Mouse (Mus musculus) neural tube, embryonic 12.5 days (tissue): ENCODE measurements around the gene Hist2h2ab. TPM values are rescaled to one million over a fixed set of nuclear protein-coding genes. Genes with fewer than 3 reads are reported as not detected.

Source experiments
- ATAC-seq: fragments of 200-750 bp; cut with Nextera tagmentation; 2 replicates; pipeline ENCODE4 v1.8.0; 2017; ENCODE audit warnings: low read depth, mild to moderate bottlenecking, moderate TSS enrichment, moderate library complexity; ENCODE audit not compliant: low FRiP score
- H3K27ac ChIP-seq: fragments of 300-500 bp; sonication (generic); 2 replicates; pipeline ENCODE4 v1.5.1; 2016
- H3K27me3 ChIP-seq: fragments of 300-500 bp; sonication (generic); replicated peaks from 2 replicates; pipeline ENCODE4 v1.6.1; 2016; ENCODE audit warnings: mild to moderate bottlenecking
- H3K36me3 ChIP-seq: fragments of 300-500 bp; sonication (generic); 2 replicates; pipeline ENCODE4 v1.6.1; 2016; ENCODE audit warnings: mild to moderate bottlenecking
- H3K4me1 ChIP-seq: fragments of 300-500 bp; sonication (generic); 2 replicates; pipeline ENCODE4 v1.6.1; 2016
- H3K4me2 ChIP-seq: fragments of 300-500 bp; sonication (generic); replicated peaks from 2 replicates; pipeline ENCODE4 v1.6.1; 2016; ENCODE audit warnings: mild to moderate bottlenecking
- H3K4me3 ChIP-seq: fragments of 300-500 bp; sonication (generic); 2 replicates; pipeline ENCODE4 v1.5.1; 2016
- H3K9ac ChIP-seq: fragments of 300-500 bp; sonication (generic); 2 replicates; pipeline ENCODE4 v1.6.1; 2016; ENCODE audit warnings: mild to moderate bottlenecking
- H3K9me3 ChIP-seq: fragments of 300-500 bp; sonication (generic); 2 replicates; pipeline ENCODE4 v1.6.1; 2016; ENCODE audit warnings: mild to moderate bottlenecking
- WGBS: fragments of 180-500 bp; shearing (Covaris S2); methylation state at CpG from one replicate; pipeline ENCODE4 v1.1.7; 2016; 5-methylcytosine and 5-hydroxymethylcytosine counted together
- polyA plus RNA-seq: library from polyadenylated mRNA; unstranded; fragments of >200 nt; fragmentation: Nextera tagmentation; extraction: Ambion mirVana; gene quantifications from 2 replicates; pipeline ENCODE4 v1.2.1, GENCODE M21; 2016

Gene Hist2h2ab
- polyA plus RNA-seq, 1 experiment from 2014 or later = 1.7 TPM

DNA sequence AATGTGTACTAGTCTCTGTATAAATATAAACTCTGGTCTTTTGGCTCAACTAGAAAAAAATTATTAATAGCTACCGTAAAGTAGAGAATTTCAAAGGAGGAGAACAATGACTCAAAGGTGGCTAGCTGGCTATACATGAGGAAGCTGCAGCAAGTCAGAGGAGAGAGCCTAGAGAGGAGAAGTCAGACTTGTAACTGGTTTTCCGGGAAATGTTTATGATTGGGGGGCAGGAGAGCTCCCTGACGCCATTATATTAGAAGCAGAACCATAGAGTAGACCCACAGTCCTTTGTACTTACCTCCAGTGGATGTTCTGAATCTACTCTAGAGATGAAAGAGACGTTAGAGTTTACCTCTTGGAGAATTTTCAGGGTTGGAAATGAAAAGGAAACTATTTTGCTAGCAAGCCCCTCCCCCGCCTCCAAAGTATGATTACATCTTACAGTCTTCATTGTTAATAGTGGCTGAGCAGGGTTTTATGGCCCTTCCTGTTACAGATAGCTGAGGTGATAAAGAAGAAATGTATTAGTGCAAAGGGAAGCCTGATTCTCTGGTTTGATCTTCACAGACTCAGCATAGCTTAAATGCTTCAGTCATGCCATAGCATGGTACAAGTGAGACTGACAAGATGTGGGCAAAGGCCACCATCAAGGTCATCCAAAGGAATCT lies 36.4 kb downstream of the Hist2h2ab start:
- 80% methylated on average over 5 of the region's 5 CpGs for WGBS
- ATAC-seq = no peak
- Histone ChIP-seq H3K9me3 (no peaks in the 10 kb centered on the region), H3K27me3 (no peaks in the 10 kb centered on the region), H3K9ac (no peak overlapping the region), H3K4me3 (no peak overlapping the region), H3K36me3 (no peaks in the 10 kb centered on the region), H3K4me2 (no peak overlapping the region), H3K4me1 (no peaks in the 10 kb centered on the region), H3K27ac (no peak overlapping the region)

DNA sequence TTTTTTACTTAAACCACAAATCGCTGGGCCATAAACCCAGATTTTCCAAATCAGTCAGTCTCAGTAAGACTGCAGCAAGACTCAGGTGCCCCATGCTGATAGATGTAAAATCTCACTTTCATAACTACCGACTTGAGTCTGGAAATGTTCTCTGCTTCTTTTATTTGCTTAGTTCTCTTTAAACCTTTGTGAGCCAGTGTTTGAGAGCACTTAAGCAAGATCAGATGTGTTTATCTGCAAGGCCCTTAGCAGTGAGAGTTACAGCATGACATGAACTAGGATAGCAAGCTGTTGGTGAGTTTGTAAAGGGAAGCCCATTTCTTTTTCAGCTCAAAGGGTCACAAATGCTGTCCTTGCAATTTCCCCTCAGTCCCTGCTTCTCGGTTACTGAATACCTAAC lies 37.5 kb downstream of the Hist2h2ab start:
- H3K27me3 ChIP-seq = no peaks in the 10 kb centered on the region
- no peak overlapping the region for H3K4me3 ChIP-seq
- no peak overlapping the region for H3K27ac ChIP-seq
- WGBS = 84% methylated on average over 3 of the region's 3 CpGs
- no peak overlapping the region for H3K9ac ChIP-seq
- ATAC-seq = no peak
- H3K4me1 ChIP-seq = peaks cover 7% of the 10 kb centered on the region; the same call in 1 of the 2 replicates
- no peaks in the 10 kb centered on the region for H3K9me3 ChIP-seq
- H3K4me2 ChIP-seq = no peak overlapping the region
- no peaks in the 10 kb centered on the region for H3K36me3 ChIP-seq

DNA sequence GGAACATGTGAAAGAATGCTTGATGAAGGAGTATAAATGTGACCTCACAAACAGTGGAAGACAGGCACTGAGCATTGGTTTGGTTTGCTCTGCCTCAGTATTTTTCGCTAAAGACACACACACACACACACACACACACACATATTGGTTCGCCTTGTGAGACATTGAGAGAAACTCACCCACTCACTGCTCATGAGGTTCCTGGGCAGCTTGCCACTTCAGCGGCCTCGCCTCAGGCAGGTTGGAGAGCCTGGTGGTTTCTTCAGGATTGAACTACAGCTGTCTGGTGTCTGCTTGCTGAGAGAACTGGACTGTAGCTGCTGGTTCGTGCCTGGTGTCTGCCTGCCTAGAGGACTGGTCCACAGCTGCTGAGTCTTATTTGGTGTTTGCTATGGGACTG lies 40.6 kb downstream of the Hist2h2ab start:
- Histone ChIP-seq H3K9me3 (no peaks in the 10 kb centered on the region), H3K4me2 (no peak overlapping the region), H3K4me1 (peaks cover 20% of the 10 kb centered on the region), H3K4me3 (no peak overlapping the region), H3K27ac (no peak overlapping the region), H3K27me3 (no peaks in the 10 kb centered on the region), H3K36me3 (no peaks in the 10 kb centered on the region), H3K9ac (no peak overlapping the region)
- 87% methylated on average over 5 of the region's 5 CpGs for whole genome bisulfite sequencing
- ATAC-seq = no peak

DNA sequence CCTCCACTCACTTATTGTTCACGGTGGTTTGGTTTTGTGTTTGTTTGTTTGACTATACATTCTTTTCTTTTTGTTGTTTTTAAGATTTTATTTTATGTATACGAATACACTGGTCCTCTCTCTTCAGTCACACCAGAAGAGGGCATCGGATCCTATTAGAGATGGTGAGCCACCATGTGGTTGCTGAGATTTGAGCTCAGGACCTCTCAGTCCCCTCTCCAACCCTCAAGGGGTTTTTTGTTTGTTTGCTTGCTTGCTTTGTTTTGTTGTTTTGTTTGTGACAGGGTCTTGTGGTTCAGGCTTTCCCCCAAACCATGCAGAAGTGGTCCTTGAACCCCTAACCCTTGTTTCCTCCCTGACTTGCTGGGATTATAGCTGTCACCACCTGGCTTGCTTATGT lies 42.0 kb downstream of the Hist2h2ab start:
- Histone ChIP-seq H3K9me3 (no peaks in the 10 kb centered on the region), H3K27me3 (no peaks in the 10 kb centered on the region), H3K27ac (peak overlapping the region; percentile 92), H3K4me3 (peak overlapping the region; percentile 50; the same call in 1 of the 2 replicates), H3K9ac (peak overlapping the region; percentile 84; the same call in 1 of the 2 replicates), H3K36me3 (no peaks in the 10 kb centered on the region), H3K4me2 (peak overlapping the region; percentile 78), H3K4me1 (peaks cover 20% of the 10 kb centered on the region)
- ATAC-seq = no peak
- 71% methylated on average over 3 of the region's 3 CpGs for WGBS

DNA sequence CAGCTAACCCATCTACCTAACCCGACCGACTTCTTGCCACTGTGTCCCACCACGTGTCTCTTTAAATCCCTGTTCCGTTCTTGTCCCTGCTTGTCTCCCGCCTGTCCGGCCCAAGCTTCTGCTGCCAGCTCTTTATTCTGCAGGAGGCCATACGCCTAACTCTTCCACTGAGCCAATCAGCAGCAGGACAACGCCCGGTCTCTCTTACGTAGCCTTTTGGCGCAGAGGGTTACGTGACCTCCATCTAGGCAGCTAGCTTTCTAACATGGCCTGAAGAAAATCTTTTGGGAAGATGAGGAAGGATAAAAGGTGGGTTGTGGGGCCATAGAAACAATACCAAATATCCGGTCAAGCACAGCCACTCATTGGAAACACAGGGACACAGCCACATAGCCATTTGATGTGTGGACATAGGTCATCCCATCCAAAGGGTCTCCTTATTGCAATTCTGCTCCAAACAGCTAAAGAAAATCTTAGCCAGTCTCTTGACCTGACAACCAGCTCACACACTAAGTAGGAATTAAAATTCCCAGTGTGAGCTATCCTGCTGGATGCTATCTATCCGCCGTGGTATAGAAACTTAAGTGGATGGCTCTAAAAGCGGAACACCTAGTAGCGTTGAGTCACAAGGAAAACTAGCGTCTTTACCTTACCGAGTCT lies 42.7 kb downstream of the Hist2h2ab start:
- Histone ChIP-seq H3K27me3 (no peaks in the 10 kb centered on the region), H3K4me1 (peaks cover 20% of the 10 kb centered on the region), H3K9ac (peak overlapping the region; percentile 84), H3K36me3 (no peaks in the 10 kb centered on the region), H3K4me2 (peak overlapping the region; percentile 78), H3K27ac (peak overlapping the region; percentile 92), H3K4me3 (peak overlapping the region; percentile 50), H3K9me3 (no peaks in the 10 kb centered on the region)
- peak; percentile 83 for ATAC-seq
- WGBS = 1% methylated on average over 19 of the region's 19 CpGs

DNA sequence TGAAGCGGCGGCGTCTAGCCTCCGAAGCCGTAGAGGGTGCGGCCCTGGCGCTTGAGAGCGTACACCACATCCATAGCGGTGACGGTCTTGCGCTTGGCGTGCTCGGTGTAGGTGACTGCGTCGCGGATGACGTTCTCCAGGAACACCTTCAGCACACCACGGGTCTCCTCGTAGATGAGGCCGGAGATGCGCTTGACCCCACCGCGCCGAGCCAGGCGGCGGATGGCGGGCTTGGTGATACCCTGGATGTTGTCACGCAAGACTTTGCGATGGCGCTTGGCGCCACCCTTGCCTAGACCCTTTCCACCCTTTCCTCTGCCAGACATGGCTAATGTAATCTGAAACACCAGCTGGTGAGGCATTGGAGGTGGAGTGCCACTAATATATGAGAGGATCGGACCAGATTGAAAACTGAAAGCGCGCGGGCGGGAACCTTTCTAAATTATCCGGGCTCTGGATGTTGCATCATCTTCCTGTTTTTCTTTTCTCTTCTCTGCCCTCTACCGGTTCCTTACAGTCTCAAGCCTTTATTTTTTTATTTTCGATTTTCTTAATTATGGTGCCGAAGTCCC lies 43.4 kb downstream of the Hist2h2ab start, which contains the start of gene Hist2h4:
TSS of gene Hist2h4 (minus strand) at position 333 of the 572 bp plus-strand sequence.
- under 1% methylated on average over 40 of the region's 40 CpGs for WGBS

DNA sequence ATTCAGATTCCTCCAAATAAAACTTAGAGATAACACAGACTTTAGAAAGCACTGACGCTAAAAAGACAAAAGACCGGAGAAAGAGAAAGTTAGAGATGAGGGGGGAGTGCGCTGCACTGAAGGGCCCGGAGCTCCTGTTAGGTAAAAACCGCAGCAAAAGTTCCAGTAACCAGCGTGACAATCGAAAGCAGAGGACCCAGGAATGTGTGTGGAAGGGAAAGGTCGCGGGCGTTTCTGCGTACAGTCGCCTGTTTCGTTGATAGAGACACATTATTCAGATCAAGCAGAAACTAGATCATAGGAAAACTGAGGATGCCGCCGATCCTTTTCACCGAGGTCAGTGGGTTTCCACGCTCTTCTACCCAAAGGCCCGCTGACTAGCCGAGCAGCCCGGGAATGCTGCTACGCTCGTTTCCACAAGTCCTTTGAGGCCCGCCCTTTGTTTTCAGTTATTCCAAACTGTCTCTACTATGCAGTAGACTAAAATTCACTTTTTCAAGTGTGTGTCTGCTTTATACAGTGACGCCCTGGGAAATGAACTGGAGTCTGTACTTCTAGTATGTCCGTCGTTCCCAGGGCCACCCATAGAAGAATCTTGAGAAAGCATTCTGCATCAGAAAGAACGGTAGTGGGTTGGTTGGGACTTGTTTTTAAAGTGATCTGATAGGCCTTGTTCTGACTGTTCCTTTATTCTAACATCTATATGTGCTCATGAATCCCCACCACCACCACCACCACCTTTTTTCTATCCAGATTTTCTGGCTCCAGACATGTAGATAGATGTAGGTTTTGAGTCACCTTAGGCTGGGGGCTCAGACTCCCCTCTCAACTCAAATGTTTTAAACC lies 44.1 kb downstream of the Hist2h2ab start:
- Histone ChIP-seq H3K4me1 (peaks cover 28% of the 10 kb centered on the region), H3K27me3 (no peaks in the 10 kb centered on the region), H3K9ac (peak overlapping the region; percentile 84), H3K36me3 (no peaks in the 10 kb centered on the region), H3K4me3 (peak overlapping the region; percentile 50), H3K4me2 (peak overlapping the region; percentile 78), H3K9me3 (no peaks in the 10 kb centered on the region), H3K27ac (peak overlapping the region; percentile 81)
- 6% methylated on average over 27 of the region's 27 CpGs for WGBS
- peak; percentile 49; the same call in 1 of the 2 replicates for ATAC-seq

More for the DNA sequence above, 43.4 kb downstream of the Hist2h2ab start, which contains the start of gene Hist2h4:
- peak within 1 kb of the TSS; percentile 78 for H3K4me2 ChIP-seq
- no peaks in the 10 kb centered on the region for H3K9me3 ChIP-seq
- peak within 1 kb of the TSS; percentile 50 for H3K4me3 ChIP-seq
- H3K9ac ChIP-seq = peak within 1 kb of the TSS; percentile 84
- H3K4me1 ChIP-seq = peaks cover 26% of the 10 kb centered on the region
- no peaks in the 10 kb centered on the region for H3K36me3 ChIP-seq
- no peaks in the 10 kb centered on the region for H3K27me3 ChIP-seq
- peak; percentile 72 for ATAC-seq
- peak within 1 kb of the TSS; percentile 92 for H3K27ac ChIP-seq

DNA sequence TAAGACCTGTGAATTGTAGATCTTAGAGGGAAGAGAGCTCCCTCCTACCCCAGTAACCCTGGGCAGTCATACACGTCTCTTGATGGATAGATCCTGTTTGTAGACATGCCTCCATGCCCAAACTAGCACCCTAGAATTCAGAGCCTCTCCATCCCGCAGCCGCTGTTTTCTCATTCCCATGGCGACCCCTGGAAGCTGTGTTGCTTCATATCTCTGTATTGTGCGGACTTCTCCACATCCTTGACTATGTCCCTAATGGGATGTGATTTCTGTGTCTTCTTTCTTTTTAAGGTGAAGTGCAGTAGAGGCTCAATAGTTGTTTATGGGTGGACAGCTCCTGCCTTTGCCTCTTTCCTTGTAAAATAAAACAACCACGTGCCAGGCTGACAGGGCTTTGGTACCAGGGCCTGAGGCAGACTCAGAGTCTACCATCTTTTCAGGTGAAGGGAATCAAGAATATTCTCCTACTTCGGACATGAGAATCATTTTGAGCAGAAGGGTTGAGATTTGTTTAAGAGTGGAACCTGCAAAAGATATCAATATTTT lies 44.8 kb downstream of the Hist2h2ab start:
- Histone ChIP-seq H3K36me3 (no peaks in the 10 kb centered on the region), H3K9ac (no peak overlapping the region), H3K9me3 (no peaks in the 10 kb centered on the region), H3K4me2 (peak overlapping the region; percentile 78), H3K27me3 (no peaks in the 10 kb centered on the region), H3K4me1 (peaks cover 28% of the 10 kb centered on the region), H3K27ac (no peak overlapping the region), H3K4me3 (no peak overlapping the region)
- 75% methylated on average over 7 of the region's 7 CpGs for WGBS
- no peak for ATAC-seq

DNA sequence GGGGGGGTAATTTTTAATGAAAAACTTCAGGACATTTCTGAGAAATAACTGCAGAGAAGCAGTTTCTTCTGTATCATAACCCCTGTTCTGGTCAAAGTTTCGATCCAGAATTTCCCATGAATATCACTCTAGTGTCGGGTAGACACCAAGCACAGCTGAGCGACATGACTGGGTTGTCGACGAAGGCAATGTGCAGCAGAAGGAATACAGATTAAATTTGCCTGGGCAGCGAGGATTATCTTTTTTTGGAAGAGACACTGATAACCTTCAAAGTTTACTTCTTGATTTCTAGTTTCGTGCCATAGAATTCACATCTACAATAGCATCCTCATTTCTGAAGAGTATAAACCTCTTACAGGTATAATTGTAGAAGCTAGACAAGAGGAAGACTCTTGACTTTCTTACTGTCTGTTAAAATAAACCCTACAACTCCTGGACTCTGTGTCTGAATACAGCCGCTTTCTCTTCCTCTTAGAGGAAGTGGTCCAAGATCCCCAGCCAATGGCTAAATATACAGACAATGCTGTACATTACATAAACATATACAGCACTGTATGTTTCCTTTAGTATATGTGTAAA lies 46.6 kb downstream of the Hist2h2ab start:
- no peaks in the 10 kb centered on the region for H3K27me3 ChIP-seq
- H3K9me3 ChIP-seq = no peaks in the 10 kb centered on the region
- no peaks in the 10 kb centered on the region for H3K36me3 ChIP-seq
- no peak overlapping the region for H3K27ac ChIP-seq
- H3K4me3 ChIP-seq = no peak overlapping the region
- 87% methylated on average over 8 of the region's 8 CpGs for WGBS
- ATAC-seq = no peak
- H3K4me2 ChIP-seq = no peak overlapping the region
- no peak overlapping the region for H3K9ac ChIP-seq
- H3K4me1 ChIP-seq = peaks cover 28% of the 10 kb centered on the region

DNA sequence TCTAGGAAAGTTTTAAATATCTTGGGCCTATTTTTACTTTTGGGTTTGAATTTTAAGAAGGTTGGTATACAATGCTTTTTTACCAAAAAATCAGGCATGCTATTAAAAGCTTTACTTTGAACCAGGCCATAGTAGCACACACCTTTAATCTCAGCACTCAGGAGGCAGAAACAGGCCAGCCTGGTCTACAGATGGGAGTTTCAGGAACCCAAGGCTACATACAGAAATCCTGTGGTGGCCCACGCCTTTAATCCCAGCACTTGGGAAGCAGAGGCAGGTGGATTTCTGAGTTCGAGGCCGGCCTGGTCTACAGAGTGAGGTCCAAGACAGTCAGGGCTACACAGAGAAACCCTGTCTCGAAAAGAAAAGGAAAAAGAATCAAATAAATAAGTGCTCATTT lies 47.9 kb downstream of the Hist2h2ab start:
- Histone ChIP-seq H3K36me3 (no peaks in the 10 kb centered on the region), H3K27me3 (no peaks in the 10 kb centered on the region), H3K4me3 (no peak overlapping the region), H3K27ac (no peak overlapping the region), H3K4me1 (peaks cover 18% of the 10 kb centered on the region), H3K4me2 (peak overlapping the region; percentile 52), H3K9ac (no peak overlapping the region), H3K9me3 (no peaks in the 10 kb centered on the region)
- ATAC-seq = no peak
- WGBS = 85% methylated on average over 4 of the region's 4 CpGs

DNA sequence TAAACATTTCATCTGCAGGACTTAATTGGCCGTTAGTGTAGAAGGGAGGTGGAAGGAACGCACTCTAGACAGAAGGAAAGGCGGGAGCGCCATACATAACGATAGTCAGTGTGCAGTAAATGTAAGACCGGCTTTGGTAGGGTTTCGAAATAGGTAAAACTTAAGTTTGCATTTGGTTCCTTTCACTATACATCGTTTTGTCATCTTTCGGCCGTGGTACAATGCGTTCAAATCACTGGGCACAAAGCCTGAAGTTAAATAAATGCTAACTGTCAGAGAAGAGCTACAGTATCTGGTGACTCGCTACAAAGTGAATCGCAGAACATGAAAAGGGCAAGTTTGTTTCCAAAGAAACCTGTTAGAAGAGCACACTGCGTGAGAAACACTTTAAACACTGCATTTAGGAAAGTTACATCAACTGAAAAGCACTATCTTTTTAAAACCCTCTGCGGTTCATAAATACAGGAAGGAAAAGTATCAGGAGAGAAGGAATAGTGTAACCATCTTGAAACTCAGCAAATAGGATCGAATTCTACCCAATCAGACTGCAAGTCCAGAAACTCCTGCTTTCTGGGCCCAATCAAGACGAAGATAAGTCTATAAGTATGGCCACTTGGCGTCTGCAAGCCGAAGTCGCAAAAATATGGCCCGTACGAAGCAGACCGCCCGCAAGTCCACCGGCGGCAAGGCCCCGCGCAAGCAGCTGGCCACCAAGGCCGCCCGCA lies 48.5 kb downstream of the Hist2h2ab start, which contains the start of gene Hist2h3b:
TSS of gene Hist2h3b (plus strand) at position 604 of the 725 bp plus-strand sequence.
- Histone ChIP-seq H3K4me2 (peak within 1 kb of the TSS; percentile 74), H3K27me3 (no peaks in the 10 kb centered on the region), H3K4me3 (peak within 1 kb of the TSS; percentile 49), H3K27ac (peak within 1 kb of the TSS; percentile 87), H3K36me3 (no peaks in the 10 kb centered on the region), H3K9ac (peak within 1 kb of the TSS; percentile 68), H3K9me3 (no peaks in the 10 kb centered on the region), H3K4me1 (peaks cover 18% of the 10 kb centered on the region)
- WGBS = 20% methylated on average over 30 of the region's 30 CpGs
- ATAC-seq = peak; percentile 60
